Comparison of ENCODE assay signal across 1 mouse cellular context in the genomic region with DNA sequence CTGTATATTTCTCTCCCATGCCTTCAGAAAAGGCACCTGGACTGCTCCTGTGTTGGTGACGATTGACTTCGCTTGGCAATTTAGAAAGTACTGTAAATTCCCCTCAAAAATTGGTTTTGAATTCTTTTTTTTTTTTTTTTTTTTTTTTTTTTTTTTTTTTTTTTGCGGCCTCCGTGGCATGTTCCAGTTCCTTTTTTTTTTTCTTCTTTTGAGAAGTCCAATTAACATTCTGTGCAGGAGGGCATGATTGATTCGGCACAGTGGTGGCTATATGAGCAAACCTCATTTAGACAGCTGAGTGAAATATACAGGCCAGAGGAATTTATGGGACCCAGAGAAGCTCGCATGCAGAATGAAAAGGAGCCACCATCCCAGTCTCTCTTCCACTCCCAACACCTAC.
TF ChIP-seq lines count a peak whose summit lies in the region.

No protein-coding gene starts in this region.

TF ChIP-seq in CH12.LX, 34 proteins besides CTCF, POLR2A, EP300 and RAD21 (continued from another document):
- TF ChIP-seq IRF4 (IDR thresholded peaks at IDR 0.05; ENCODE audit: low read depth, low read length), result peak; percentile 96
- no peak for TF ChIP-seq NELFE (IDR thresholded peaks at IDR 0.05; ENCODE audit: low read depth, low read length)
- TF ChIP-seq BHLHE40 (IDR thresholded peaks at IDR 0.05; ENCODE audit: low read depth, low read length), result peak; percentile 63; the same call in 1 of the 2 replicates
- 0 out of 2 replicates have a peak, but pooled peaks have one; percentile 17 for TF ChIP-seq CHD2 (IDR thresholded peaks at IDR 0.05; ENCODE audit: low read length)
- TF ChIP-seq E2F4 (IDR thresholded peaks at IDR 0.05; ENCODE audit: insufficient replicate concordance, low read depth, low read length), result no peak
- peak; percentile 51; the same call in 1 of the 2 replicates for TF ChIP-seq TCF12 (IDR thresholded peaks at IDR 0.05; ENCODE audit: low read depth, low read length)
- peak; percentile 59 for TF ChIP-seq ETS1 (conservative IDR thresholded peaks at IDR 0.05; ENCODE audit: low read depth, low read length)
- no peak for TF ChIP-seq ELF1 (IDR thresholded peaks at IDR 0.05; ENCODE audit: low read depth, low read length)
- no peak for TF ChIP-seq UBTF (IDR thresholded peaks at IDR 0.05; ENCODE audit: low read depth, low read length)
- peak; percentile 21; the same call in 1 of the 2 replicates for TF ChIP-seq HCFC1 (IDR thresholded peaks at IDR 0.05; ENCODE audit: low read depth, low read length)
- TF ChIP-seq USF2 (conservative IDR thresholded peaks at IDR 0.05; ENCODE audit: low read depth, low read length), result no peak
- TF ChIP-seq NRF1 (IDR thresholded peaks at IDR 0.05; ENCODE audit: low read depth, low read length), result no peak
- peak; percentile 42; the same call in 1 of the 2 replicates for TF ChIP-seq JUN (IDR thresholded peaks at IDR 0.05; ENCODE audit: insufficient read depth, low read depth, low read length)
- TF ChIP-seq ZKSCAN1 (IDR thresholded peaks at IDR 0.05; ENCODE audit: borderline replicate concordance, low read depth, low read length), result no peak; the same call in 1 of the 2 replicates
- TF ChIP-seq MAZ (IDR thresholded peaks at IDR 0.05; ENCODE audit: low read depth, low read length), result 0 out of 2 replicates have a peak, but pooled peaks have one; percentile 54
- TF ChIP-seq GABPA (IDR thresholded peaks at IDR 0.05; ENCODE audit: insufficient replicate concordance, low read depth, low read length), result no peak
- TF ChIP-seq SMC3 (IDR thresholded peaks at IDR 0.05; ENCODE audit: low read depth, low read length), result no peak
